Mouse (Mus musculus): ENCODE data around the gene Aldob. TPM values are rescaled to one million over a fixed set of nuclear protein-coding genes. Genes with fewer than 3 reads are reported as not detected.
A peak's percentile ranks its signal among the peaks of the same experiment; 100 is the strongest.

Gene Aldob
- polyA plus RNA-seq, 1 experiment from 2014 or later = 0.79 TPM

DNA sequence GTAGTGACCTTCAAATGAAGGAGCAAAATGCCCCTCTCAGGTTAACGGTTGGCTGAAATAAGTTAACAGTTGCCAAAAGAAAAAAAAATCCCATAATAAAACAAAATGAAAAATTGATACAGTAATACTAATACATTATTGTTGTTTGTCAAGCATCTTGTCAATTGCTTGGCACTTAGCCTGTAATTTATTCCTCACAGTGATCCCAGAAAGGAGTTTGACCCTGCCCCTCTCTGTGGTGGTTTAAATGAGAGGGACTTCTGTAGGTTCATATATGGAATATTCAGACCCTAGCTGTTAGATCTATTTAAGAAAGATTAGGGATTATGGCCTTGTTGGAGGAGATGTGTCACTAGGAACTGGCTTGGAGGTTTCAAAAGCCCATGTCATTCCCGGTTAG is 3.3 kb downstream of the Aldob start:
- Histone ChIP-seq H3K4me3 (ENCODE audit: low read depth, low read length) (no peak overlapping the region), H3K27me3 (ENCODE audit: control insufficient read depth, insufficient read depth, low read length) (no peaks in the 10 kb centered on the region), H3K4me2 (no peak overlapping the region), H3K4me1 (ENCODE audit: control insufficient read depth, insufficient read depth, low read length) (no peaks in the 10 kb centered on the region), H3K36me3 (ENCODE audit: control insufficient read depth, insufficient read depth, low read length) (no peaks in the 10 kb centered on the region), H3K9ac (ENCODE audit: low read depth, low read length) (no peak overlapping the region), H3K9me3 (replicated peaks; ENCODE audit: control insufficient read depth, low read length) (no peaks in the 10 kb centered on the region), H3K27ac (ENCODE audit: low read depth, low read length) (no peak overlapping the region)
- 85% methylated on average over 2 of the region's 2 CpGs for WGBS (ENCODE audit: insufficient replicate concordance)
- ATAC-seq (replicated peaks; ENCODE audit: insufficient number of reproducible peaks, low FRiP score, low TSS enrichment) = no peak

- H3K27me3 ChIP-seq (ENCODE audit: control insufficient read depth, insufficient read depth, low read length) = no peaks in the 10 kb centered on the region
- no peak overlapping the region for H3K27ac ChIP-seq (ENCODE audit: low read depth, low read length)
- H3K4me2 ChIP-seq = no peak overlapping the region
- 42% methylated on average over 3 of the region's 3 CpGs for WGBS (ENCODE audit: insufficient replicate concordance)
- H3K9me3 ChIP-seq (replicated peaks; ENCODE audit: control insufficient read depth, low read length) = no peaks in the 10 kb centered on the region
- no peaks in the 10 kb centered on the region for H3K4me1 ChIP-seq (ENCODE audit: control insufficient read depth, insufficient read depth, low read length)
- no peak overlapping the region for H3K4me3 ChIP-seq (ENCODE audit: low read depth, low read length)
- ATAC-seq (replicated peaks; ENCODE audit: insufficient number of reproducible peaks, low FRiP score, low TSS enrichment) = no peak
- no peaks in the 10 kb centered on the region for H3K36me3 ChIP-seq (ENCODE audit: control insufficient read depth, insufficient read depth, low read length)
- no peak overlapping the region for H3K9ac ChIP-seq (ENCODE audit: low read depth, low read length)
Observed at GRCm38 (mm10) chr4:49540966-49541365, 8.4 kb downstream of the Aldob start.

DNA sequence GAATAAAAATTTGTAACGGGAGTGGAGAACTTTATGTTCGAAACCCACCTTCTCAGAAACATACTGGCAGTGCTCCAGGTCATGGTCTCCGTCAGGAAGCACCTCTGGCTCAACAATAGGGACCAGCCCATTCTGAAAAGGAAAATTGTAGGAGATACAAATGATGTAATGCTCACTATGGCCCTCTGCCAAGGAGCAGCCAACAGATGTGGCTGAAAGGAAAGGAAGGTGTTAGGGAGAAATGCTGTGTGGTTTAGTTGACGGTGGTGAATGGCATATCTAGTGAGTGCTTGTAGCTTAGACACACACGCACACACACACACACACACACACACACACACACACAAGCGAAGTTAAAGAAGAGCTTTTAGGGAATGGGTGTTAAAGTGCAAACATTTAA is 9.7 kb downstream of the Aldob start:
- WGBS (ENCODE audit: insufficient replicate concordance) = 54% methylated on average over 6 of the region's 6 CpGs
- Histone ChIP-seq H3K27ac (ENCODE audit: low read depth, low read length) (no peak overlapping the region), H3K4me1 (ENCODE audit: control insufficient read depth, insufficient read depth, low read length) (no peaks in the 10 kb centered on the region), H3K27me3 (ENCODE audit: control insufficient read depth, insufficient read depth, low read length) (no peaks in the 10 kb centered on the region), H3K9me3 (replicated peaks; ENCODE audit: control insufficient read depth, low read length) (no peaks in the 10 kb centered on the region), H3K4me3 (ENCODE audit: low read depth, low read length) (no peak overlapping the region), H3K4me2 (no peak overlapping the region), H3K36me3 (ENCODE audit: control insufficient read depth, insufficient read depth, low read length) (no peaks in the 10 kb centered on the region), H3K9ac (ENCODE audit: low read depth, low read length) (no peak overlapping the region)
- ATAC-seq (replicated peaks; ENCODE audit: insufficient number of reproducible peaks, low FRiP score, low TSS enrichment) = 0 out of 2 replicates have a peak, but pooled peaks have one; percentile 31

DNA sequence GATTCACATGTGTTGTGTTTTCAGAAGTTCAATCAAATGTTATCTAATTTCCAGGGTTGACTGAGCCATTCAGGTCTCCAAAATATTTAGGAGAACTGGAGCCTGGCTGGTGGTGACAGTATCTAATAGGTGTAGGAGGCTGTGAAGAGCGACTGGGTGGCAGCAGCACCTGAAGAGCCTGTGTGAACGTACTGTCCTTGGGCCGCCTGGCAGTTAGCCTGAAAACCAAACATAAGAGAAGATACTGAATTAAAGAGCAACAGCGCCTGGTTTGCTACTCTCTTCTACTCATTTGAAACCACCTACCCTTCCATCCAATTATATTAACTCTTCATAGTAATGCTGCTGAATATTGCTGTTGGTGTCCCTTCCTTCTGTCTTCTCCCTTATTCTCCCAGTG is 12.7 kb downstream of the Aldob start:
- Histone ChIP-seq H3K4me3 (ENCODE audit: low read depth, low read length) (no peak overlapping the region), H3K4me1 (ENCODE audit: control insufficient read depth, insufficient read depth, low read length) (no peaks in the 10 kb centered on the region), H3K27ac (ENCODE audit: low read depth, low read length) (no peak overlapping the region), H3K4me2 (no peak overlapping the region), H3K27me3 (ENCODE audit: control insufficient read depth, insufficient read depth, low read length) (no peaks in the 10 kb centered on the region), H3K36me3 (ENCODE audit: control insufficient read depth, insufficient read depth, low read length) (peaks cover 2% of the 10 kb centered on the region; the same call in 1 of the 2 replicates), H3K9me3 (replicated peaks; ENCODE audit: control insufficient read depth, low read length) (no peaks in the 10 kb centered on the region), H3K9ac (ENCODE audit: low read depth, low read length) (no peak overlapping the region)
- ATAC-seq (replicated peaks; ENCODE audit: insufficient number of reproducible peaks, low FRiP score, low TSS enrichment) = no peak
- WGBS (ENCODE audit: insufficient replicate concordance) = 78% methylated on average over 4 of the region's 4 CpGs

DNA sequence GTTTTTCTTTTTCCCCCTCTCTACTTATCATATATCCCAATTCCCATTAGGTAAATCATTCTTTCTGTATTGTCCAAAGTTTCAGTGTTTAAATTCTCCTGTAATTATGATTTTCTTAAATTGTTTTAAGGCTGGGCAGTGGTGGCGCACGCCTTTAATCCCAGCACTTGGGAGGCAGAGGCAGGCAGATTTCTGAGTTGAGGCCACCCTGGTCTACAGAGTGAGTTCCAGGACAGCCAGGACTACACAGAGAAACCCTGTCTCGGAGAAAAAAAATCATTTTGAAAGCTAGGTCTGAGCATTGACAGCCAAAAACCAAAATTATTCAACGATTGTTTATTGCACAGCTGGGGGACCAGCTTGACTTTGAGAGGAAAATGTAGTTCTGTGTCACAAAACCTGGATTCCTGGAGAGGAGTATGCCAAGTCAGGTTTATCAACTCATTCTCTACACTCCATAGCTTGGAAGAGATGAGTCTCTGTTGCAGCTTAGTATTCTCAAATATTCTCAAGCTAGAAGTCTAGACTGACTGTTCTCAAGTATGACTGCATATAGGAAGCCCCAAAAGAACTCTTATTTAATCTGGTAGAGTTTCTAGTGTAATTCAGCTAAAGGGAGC is 13.6 kb downstream of the Aldob start:
- Histone ChIP-seq H3K36me3 (ENCODE audit: control insufficient read depth, insufficient read depth, low read length) (peaks cover 5% of the 10 kb centered on the region; the same call in 1 of the 2 replicates), H3K4me1 (ENCODE audit: control insufficient read depth, insufficient read depth, low read length) (no peaks in the 10 kb centered on the region), H3K4me3 (ENCODE audit: low read depth, low read length) (no peak overlapping the region), H3K9me3 (replicated peaks; ENCODE audit: control insufficient read depth, low read length) (no peaks in the 10 kb centered on the region; the same call in 1 of the 2 replicates), H3K27me3 (ENCODE audit: control insufficient read depth, insufficient read depth, low read length) (no peaks in the 10 kb centered on the region), H3K4me2 (no peak overlapping the region), H3K9ac (ENCODE audit: low read depth, low read length) (no peak overlapping the region), H3K27ac (ENCODE audit: low read depth, low read length) (no peak overlapping the region)
- WGBS (ENCODE audit: insufficient replicate concordance) = 87% methylated on average over 4 of the region's 4 CpGs
- ATAC-seq (replicated peaks; ENCODE audit: insufficient number of reproducible peaks, low FRiP score, low TSS enrichment) = no peak

DNA sequence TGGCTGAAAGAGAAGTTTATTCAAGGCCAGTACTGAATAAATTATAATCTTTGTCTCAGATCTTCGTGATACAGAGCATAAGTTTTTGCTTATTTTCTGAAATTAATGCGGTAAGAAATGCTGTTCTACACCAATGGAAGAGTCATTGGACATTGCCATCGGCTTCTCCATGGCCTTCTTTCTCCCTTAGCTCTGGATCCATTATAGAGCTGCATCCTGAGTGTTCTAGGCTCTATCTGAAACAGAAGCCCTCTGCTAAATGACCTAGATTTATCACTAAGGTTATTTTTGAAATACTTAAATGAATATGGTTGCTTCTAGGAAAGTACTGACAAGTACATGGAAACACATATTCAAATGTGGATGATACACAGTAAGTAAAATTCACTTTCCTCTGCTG is 14.3 kb downstream of the Aldob start:
- Histone ChIP-seq H3K4me3 (ENCODE audit: low read depth, low read length) (no peak overlapping the region), H3K9ac (ENCODE audit: low read depth, low read length) (no peak overlapping the region), H3K4me2 (no peak overlapping the region), H3K27ac (ENCODE audit: low read depth, low read length) (no peak overlapping the region), H3K9me3 (replicated peaks; ENCODE audit: control insufficient read depth, low read length) (peaks cover 5% of the 10 kb centered on the region), H3K4me1 (ENCODE audit: control insufficient read depth, insufficient read depth, low read length) (no peaks in the 10 kb centered on the region), H3K36me3 (ENCODE audit: control insufficient read depth, insufficient read depth, low read length) (peaks cover 12% of the 10 kb centered on the region), H3K27me3 (ENCODE audit: control insufficient read depth, insufficient read depth, low read length) (no peaks in the 10 kb centered on the region)
- ATAC-seq (replicated peaks; ENCODE audit: insufficient number of reproducible peaks, low FRiP score, low TSS enrichment) = no peak
- WGBS (ENCODE audit: insufficient replicate concordance) = 79% methylated on average over 3 of the region's 3 CpGs

GRCm38 (mm10) chr4:49522576-49522975 is 26.8 kb downstream of the Aldob start:
- H3K27ac ChIP-seq (ENCODE audit: low read depth, low read length) = no peak overlapping the region
- H3K4me3 ChIP-seq (ENCODE audit: low read depth, low read length) = no peak overlapping the region
- 80% methylated on average over 9 of the region's 9 CpGs for WGBS (ENCODE audit: insufficient replicate concordance)
- H3K9ac ChIP-seq (ENCODE audit: low read depth, low read length) = no peak overlapping the region
- ATAC-seq (replicated peaks; ENCODE audit: insufficient number of reproducible peaks, low FRiP score, low TSS enrichment) = no peak
- H3K4me2 ChIP-seq = no peak overlapping the region
- H3K4me1 ChIP-seq (ENCODE audit: control insufficient read depth, insufficient read depth, low read length) = 0 out of 2 replicates have a peak, but pooled peaks cover 5% of the 10 kb centered on the region
- H3K27me3 ChIP-seq (ENCODE audit: control insufficient read depth, insufficient read depth, low read length) = no peaks in the 10 kb centered on the region
- H3K9me3 ChIP-seq (replicated peaks; ENCODE audit: control insufficient read depth, low read length) = no peaks in the 10 kb centered on the region
- H3K36me3 ChIP-seq (ENCODE audit: control insufficient read depth, insufficient read depth, low read length) = no peaks in the 10 kb centered on the region; the same call in 1 of the 2 replicates

- 1% methylated on average over 17 of the region's 17 CpGs for WGBS (ENCODE audit: insufficient replicate concordance)
- Histone ChIP-seq H3K27me3 (ENCODE audit: control insufficient read depth, insufficient read depth, low read length) (no peaks in the 10 kb centered on the region), H3K4me3 (ENCODE audit: low read depth, low read length) (peak overlapping the region; percentile 73), H3K9ac (ENCODE audit: low read depth, low read length) (peak overlapping the region; percentile 81), H3K4me1 (ENCODE audit: control insufficient read depth, insufficient read depth, low read length) (0 out of 2 replicates have a peak, but pooled peaks cover 5% of the 10 kb centered on the region), H3K9me3 (replicated peaks; ENCODE audit: control insufficient read depth, low read length) (no peaks in the 10 kb centered on the region), H3K27ac (ENCODE audit: low read depth, low read length) (no peak overlapping the region), H3K36me3 (ENCODE audit: control insufficient read depth, insufficient read depth, low read length) (no peaks in the 10 kb centered on the region; the same call in 1 of the 2 replicates), H3K4me2 (peak overlapping the region; percentile 78)
- ATAC-seq (replicated peaks; ENCODE audit: insufficient number of reproducible peaks, low FRiP score, low TSS enrichment) = peak; percentile 41
Observed at GRCm38 (mm10) chr4:49521346-49521745, 28.0 kb downstream of the Aldob start.
